Mouse (Mus musculus): Measurements from ENCODE around the gene Hsp90ab1. TPM values are rescaled to one million over a fixed set of nuclear protein-coding genes. Genes with fewer than 3 reads are reported as not detected.

The Hsp90ab1 gene
- polyA plus RNA-seq, 2 experiments = 951 to 1,382 TPM

DNA sequence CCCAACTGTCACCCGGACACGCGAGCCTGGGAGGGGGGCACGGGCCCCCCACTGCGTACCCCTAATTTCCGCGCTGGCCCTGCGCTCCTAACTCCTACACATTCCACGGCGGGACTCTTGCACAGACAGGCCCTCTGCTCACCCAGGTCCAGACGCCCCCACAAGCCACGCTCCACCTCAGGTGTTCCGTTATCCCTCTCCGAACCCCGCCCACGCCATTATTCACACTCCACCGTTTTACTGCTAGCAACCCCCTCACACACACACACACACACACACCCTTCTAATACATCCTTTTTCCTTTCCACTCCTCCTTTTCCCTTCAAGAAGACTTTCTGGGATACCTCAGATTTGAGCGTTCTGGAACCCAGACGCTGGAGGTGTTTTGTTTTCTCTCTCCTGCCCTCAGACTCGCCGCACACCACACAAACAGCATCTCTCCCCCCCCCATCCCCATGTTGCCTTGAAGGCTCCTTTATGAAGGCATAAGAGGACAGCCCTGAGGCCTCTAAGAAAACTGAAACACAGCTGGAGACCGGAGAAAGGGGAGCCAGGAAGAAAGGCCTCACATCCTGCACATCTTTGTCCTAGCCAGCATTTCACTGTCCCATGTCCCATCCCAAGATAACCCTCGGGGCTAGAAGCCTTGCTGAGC is 22.8 kb upstream of the Hsp90ab1 start:
- DNase-seq (ENCODE audit: low spot score) (no peak), ATAC-seq (ENCODE audit: low FRiP score, low read depth) (peak; percentile 27; the same call in 1 of the 2 replicates)
- Histone ChIP-seq H3K4me2 (replicated peaks; ENCODE audit: low read depth, low read length, severe bottlenecking) (peak overlapping the region; percentile 88), H3K4me3 (replicated peaks; ENCODE audit: low read length) (peak overlapping the region; percentile 47), H3K9ac (ENCODE audit: low read depth, low read length, severe bottlenecking) (peak overlapping the region; percentile 55), H3K4me1 (ENCODE audit: control insufficient read depth, insufficient read depth, low read length) (peaks cover 48% of the 10 kb centered on the region), H3K9me3 (ENCODE audit: control insufficient read depth, low read length) (no peaks in the 10 kb centered on the region), H3K36me3 (ENCODE audit: control insufficient read depth, insufficient read depth, low read length) (no peaks in the 10 kb centered on the region), H3K27ac (replicated peaks; ENCODE audit: low read depth, low read length) (peak overlapping the region; percentile 52; the same call in 1 of the 2 replicates), H3K27me3 (ENCODE audit: control insufficient read depth, insufficient read depth, low read length) (0 out of 2 replicates have a peak, but pooled peaks cover 9% of the 10 kb centered on the region)
- WGBS = 7% methylated on average over 19 of the region's 23 CpGs
- no peak for TF ChIP-seq POLR2A (IDR thresholded peaks at IDR 0.05; ENCODE audit: borderline replicate concordance, extremely low read depth, insufficient read depth, insufficient read length)

DNA sequence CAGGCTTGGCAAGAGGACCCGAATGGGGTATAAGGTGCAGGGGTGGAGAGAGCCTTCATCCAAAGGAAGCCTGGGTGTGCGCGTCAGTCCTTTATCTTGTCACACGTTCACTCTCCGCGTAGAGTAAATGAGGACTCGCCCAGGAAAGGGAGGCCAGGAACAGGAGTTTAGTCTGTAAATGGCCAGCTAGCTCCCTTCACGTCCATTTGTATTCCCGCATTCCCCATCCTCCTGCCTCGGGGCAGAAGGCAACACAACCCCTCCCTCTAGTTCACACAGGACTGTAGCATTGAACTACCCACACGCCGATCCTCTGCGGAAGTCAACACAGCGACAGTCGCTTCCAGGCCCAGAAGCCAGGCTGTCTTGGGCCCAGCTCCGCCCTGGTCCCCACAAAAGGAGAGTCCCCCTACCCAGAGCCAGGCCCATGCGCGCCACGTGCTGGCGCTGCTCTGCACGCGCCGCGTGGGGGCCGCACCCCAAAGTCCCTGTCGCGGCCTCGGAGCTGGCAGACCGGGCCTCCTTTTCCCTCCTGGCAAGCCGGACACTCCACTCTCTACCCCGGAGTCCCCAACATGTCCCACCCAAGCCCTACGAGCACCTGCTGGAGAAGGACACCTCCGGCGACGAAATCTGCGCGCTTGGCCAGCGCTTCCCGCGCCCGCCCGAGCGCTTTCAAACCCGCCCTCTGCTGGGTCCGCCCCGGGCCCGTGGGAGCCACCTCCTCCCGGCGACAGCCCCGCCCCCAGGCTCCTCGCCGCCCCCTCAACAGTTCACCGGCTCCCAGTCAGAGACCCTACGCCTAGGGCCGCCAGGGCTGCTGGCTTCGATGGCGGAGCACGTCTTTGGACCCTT is 22.0 kb upstream of the Hsp90ab1 start:
- 0 out of 2 replicates have a peak, but pooled peaks cover 2% of the 10 kb centered on the region for H3K27me3 ChIP-seq (ENCODE audit: control insufficient read depth, insufficient read depth, low read length)
- H3K4me3 ChIP-seq (replicated peaks; ENCODE audit: low read length) = peak overlapping the region; percentile 47
- H3K4me2 ChIP-seq (replicated peaks; ENCODE audit: low read depth, low read length, severe bottlenecking) = peak overlapping the region; percentile 88
- WGBS = 3% methylated on average over 52 of the region's 58 CpGs
- no peaks in the 10 kb centered on the region for H3K9me3 ChIP-seq (ENCODE audit: control insufficient read depth, low read length)
- no peaks in the 10 kb centered on the region for H3K36me3 ChIP-seq (ENCODE audit: control insufficient read depth, insufficient read depth, low read length)
- peak; percentile 82 for ATAC-seq (ENCODE audit: low FRiP score, low read depth)
- peak overlapping the region; percentile 55 for H3K9ac ChIP-seq (ENCODE audit: low read depth, low read length, severe bottlenecking)
- peaks cover 48% of the 10 kb centered on the region for H3K4me1 ChIP-seq (ENCODE audit: control insufficient read depth, insufficient read depth, low read length)
- 0 out of 2 replicates have a peak, but pooled peaks have one; percentile 24 for TF ChIP-seq POLR2A (IDR thresholded peaks at IDR 0.05; ENCODE audit: borderline replicate concordance, extremely low read depth, insufficient read depth, insufficient read length)
- peak; percentile 63 for DNase-seq (ENCODE audit: low spot score)
- no peak overlapping the region for H3K27ac ChIP-seq (replicated peaks; ENCODE audit: low read depth, low read length)

- H3K4me3 ChIP-seq (replicated peaks; ENCODE audit: low read length) = peak overlapping the region; percentile 47
- no peaks in the 10 kb centered on the region for H3K9me3 ChIP-seq (ENCODE audit: control insufficient read depth, low read length)
- WGBS = 51% methylated on average over 8 of the region's 8 CpGs
- H3K36me3 ChIP-seq (ENCODE audit: control insufficient read depth, insufficient read depth, low read length) = 0 out of 2 replicates have a peak, but pooled peaks cover 7% of the 10 kb centered on the region
- H3K4me2 ChIP-seq (replicated peaks; ENCODE audit: low read depth, low read length, severe bottlenecking) = peak overlapping the region; percentile 88
- H3K27me3 ChIP-seq (ENCODE audit: control insufficient read depth, insufficient read depth, low read length) = no peaks in the 10 kb centered on the region
- H3K27ac ChIP-seq (replicated peaks; ENCODE audit: low read depth, low read length) = no peak overlapping the region
- TF ChIP-seq POLR2A (IDR thresholded peaks at IDR 0.05; ENCODE audit: borderline replicate concordance, extremely low read depth, insufficient read depth, insufficient read length) = no peak
- DNase-seq (ENCODE audit: low spot score) (no peak), ATAC-seq (ENCODE audit: low FRiP score, low read depth) (no peak)
- H3K9ac ChIP-seq (ENCODE audit: low read depth, low read length, severe bottlenecking) = no peak overlapping the region
- peaks cover 48% of the 10 kb centered on the region for H3K4me1 ChIP-seq (ENCODE audit: control insufficient read depth, insufficient read depth, low read length)
Observed at GRCm38 (mm10) chr17:45594195-45594594, 21.1 kb upstream of the Hsp90ab1 start.

DNA sequence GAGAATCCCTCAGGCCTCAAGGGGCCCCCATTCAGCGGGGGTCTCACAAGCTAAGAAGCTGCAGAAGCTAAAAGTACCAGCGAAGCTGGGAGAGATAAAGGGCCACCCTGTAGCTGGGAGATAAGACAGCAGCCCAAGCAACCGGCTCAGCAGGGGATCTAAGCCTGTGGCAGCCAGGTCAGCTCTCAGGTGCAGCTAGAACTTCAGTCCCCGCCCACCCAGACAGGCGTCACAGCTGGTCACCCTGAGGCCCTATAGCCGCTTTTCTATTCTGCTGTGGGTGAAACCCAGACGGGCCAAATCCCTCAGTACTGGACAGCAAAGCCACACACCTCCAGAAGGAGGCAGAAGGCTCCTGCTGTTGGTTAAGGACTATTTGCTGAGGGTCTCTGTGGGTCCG is 20.4 kb upstream of the Hsp90ab1 start:
- H3K4me3 ChIP-seq (replicated peaks; ENCODE audit: low read length) = no peak overlapping the region
- no peak for DNase-seq (ENCODE audit: low spot score)
- peak overlapping the region; percentile 88 for H3K4me2 ChIP-seq (replicated peaks; ENCODE audit: low read depth, low read length, severe bottlenecking)
- H3K4me1 ChIP-seq (ENCODE audit: control insufficient read depth, insufficient read depth, low read length) = peaks cover 48% of the 10 kb centered on the region
- TF ChIP-seq POLR2A (IDR thresholded peaks at IDR 0.05; ENCODE audit: borderline replicate concordance, extremely low read depth, insufficient read depth, insufficient read length) = no peak
- H3K27me3 ChIP-seq (ENCODE audit: control insufficient read depth, insufficient read depth, low read length) = no peaks in the 10 kb centered on the region
- no peak overlapping the region for H3K9ac ChIP-seq (ENCODE audit: low read depth, low read length, severe bottlenecking)
- ATAC-seq (ENCODE audit: low FRiP score, low read depth) = no peak
- 33% methylated on average over 8 of the region's 8 CpGs for WGBS
- H3K36me3 ChIP-seq (ENCODE audit: control insufficient read depth, insufficient read depth, low read length) = peaks cover 10% of the 10 kb centered on the region
- H3K27ac ChIP-seq (replicated peaks; ENCODE audit: low read depth, low read length) = no peak overlapping the region
- no peaks in the 10 kb centered on the region for H3K9me3 ChIP-seq (ENCODE audit: control insufficient read depth, low read length)

Measured in limb, embryonic 14.5 days (tissue).